Mouse (Mus musculus) left cerebral cortex, postnatal 10 days (tissue): ENCODE results near the gene Clmn. TPM values are rescaled to one million over a fixed set of nuclear protein-coding genes. Genes with fewer than 3 reads are reported as not detected.

ENCODE experiments used
- DNase-seq, 2 experiments: peaks; one replicate each; pipeline ENCODE4 v3.0.0; 2021 to 2022; ENCODE audit warnings: low spot score in 2 of 2, mixed read lengths in 1 of 2; ENCODE audit errors: extremely low spot score in 1 of 2
- intact Hi-C: fragments of 180-260 bp; cut with DNase I; formaldehyde crosslinking; loops from one replicate; pipeline ENCODE4 v1.15.1; 2025
- total RNA-seq, 2 experiments: library from RNA; stranded (reverse); gene quantifications; 2 replicates each; pipeline ENCODE4 v1.2.3; 2021

Clmn gene
- total RNA-seq, 2 experiments from 2014 or later = 18.1 to 24.5 TPM

- intact Hi-C loops = no loop called here
- DNase-seq = peak in 1 of 2 experiments; percentile 62
These were observed 40.5 kb downstream of the Clmn start for GRCm38 (mm10) chr12:104824244-104824906.

- DNase-seq = no peak
- intact Hi-C loops = no loop called here
These were observed 41.2 kb downstream of the Clmn start for GRCm38 (mm10) chr12:104823722-104824121.

GRCm38 (mm10) chr12:104822838-104823599, 41.9 kb downstream of the Clmn start:
- intact Hi-C loops = no loop called here
- DNase-seq = no peak

GRCm38 (mm10) chr12:104822151-104822550, 42.7 kb downstream of the Clmn start:
- intact Hi-C loops = no loop called here
- no peak for DNase-seq

GRCm38 (mm10) chr12:104820061-104820460, 44.8 kb downstream of the Clmn start:
- DNase-seq = no peak
- intact Hi-C loops = no loop called here

- intact Hi-C loops = no loop called here
These were observed 45.8 kb downstream of the Clmn start for GRCm38 (mm10) chr12:104819050-104819449.

GRCm38 (mm10) chr12:104818057-104818456, 46.8 kb downstream of the Clmn start:
- intact Hi-C loops = no loop called here
- DNase-seq = no peak

More at GRCm38 (mm10) chr12:104819050-104819449, 45.8 kb downstream of the Clmn start:
- no peak for DNase-seq

GRCm38 (mm10) chr12:104817172-104817866, 47.6 kb downstream of the Clmn start:
- intact Hi-C loops = no loop called here
- no peak for DNase-seq

- DNase-seq = no peak
- intact Hi-C loops = no loop called here
These were observed 50.6 kb downstream of the Clmn start for GRCm38 (mm10) chr12:104814291-104814690.

- intact Hi-C loops = no loop called here
These were observed 51.1 kb downstream of the Clmn start for GRCm38 (mm10) chr12:104813762-104814161.

GRCm38 (mm10) chr12:104812711-104813110, 52.2 kb downstream of the Clmn start:
- intact Hi-C loops = no loop called here
- no peak for DNase-seq

More at GRCm38 (mm10) chr12:104813762-104814161, 51.1 kb downstream of the Clmn start:
- DNase-seq = no peak

- intact Hi-C loops = no loop called here
- no peak for DNase-seq
These were observed 53.9 kb downstream of the Clmn start for GRCm38 (mm10) chr12:104810923-104811443.

- intact Hi-C loops = no loop called here
- DNase-seq = no peak
These were observed 56.3 kb downstream of the Clmn start for GRCm38 (mm10) chr12:104808421-104809067.

- intact Hi-C loops = no loop called here
- DNase-seq = no peak
These were observed 58.0 kb downstream of the Clmn start for GRCm38 (mm10) chr12:104806680-104807375.

- DNase-seq = no peak
- intact Hi-C loops = no loop called here
These were observed 63.2 kb downstream of the Clmn start for GRCm38 (mm10) chr12:104801494-104802260.

- no peak for DNase-seq
- intact Hi-C loops = no loop called here
These were observed 65.5 kb downstream of the Clmn start for GRCm38 (mm10) chr12:104799365-104799764.

GRCm38 (mm10) chr12:104797905-104798304, 67.0 kb downstream of the Clmn start:
- DNase-seq = no peak
- intact Hi-C loops = no loop called here
